Mouse (Mus musculus) kidney, postnatal 0 days (tissue): ENCODE data around the gene Sap25. TPM values are rescaled to one million over a fixed set of nuclear protein-coding genes. Genes with fewer than 3 reads are reported as not detected.

Source experiments
- ATAC-seq: fragments of 200-750 bp; cut with Nextera tagmentation; replicated peaks from 2 replicates; pipeline ENCODE4 v1.8.0; 2017; ENCODE audit warnings: low read depth, moderate number of reproducible peaks, moderate TSS enrichment, moderate library complexity; ENCODE audit not compliant: low FRiP score
- DNase-seq: peaks from one replicate; pipeline ENCODE4 v3.0.0-alpha.2; 2016; ENCODE audit warnings: low spot score
- H3K27ac ChIP-seq: fragments of 300-500 bp; sonication (generic); 2 replicates; pipeline ENCODE4 v1.5.1; 2014; ENCODE audit warnings: mild to moderate bottlenecking
- H3K27me3 ChIP-seq: fragments of 300-500 bp; sonication (generic); 2 replicates; pipeline ENCODE4 v1.6.1; 2014; ENCODE audit warnings: low read length, mixed read lengths; ENCODE audit not compliant: insufficient read depth
- H3K36me3 ChIP-seq: fragments of 300-500 bp; sonication (generic); 2 replicates; pipeline ENCODE4 v1.6.1; 2014; ENCODE audit warnings: low read length, mixed read lengths; ENCODE audit not compliant: insufficient read depth
- H3K4me1 ChIP-seq: fragments of 300-500 bp; sonication (generic); replicated peaks from 2 replicates; pipeline ENCODE4 v1.6.1; 2014; ENCODE audit warnings: antibody characterized with exemption, low read length, mixed read lengths; ENCODE audit not compliant: insufficient read depth
- H3K4me2 ChIP-seq: fragments of 300-500 bp; sonication (generic); 2 replicates; pipeline ENCODE4 v1.6.1; 2014; ENCODE audit warnings: mild to moderate bottlenecking, low read length, moderate library complexity, mixed read lengths
- H3K4me3 ChIP-seq: fragments of 300-500 bp; sonication (generic); replicated peaks from 2 replicates; pipeline ENCODE4 v1.5.1; 2014; ENCODE audit warnings: low read depth, low read length
- H3K9ac ChIP-seq: fragments of 300-500 bp; sonication (generic); 2 replicates; pipeline ENCODE4 v1.6.1; 2014; ENCODE audit warnings: low read depth, low read length
- H3K9me3 ChIP-seq: fragments of 300-500 bp; sonication (generic); replicated peaks from 2 replicates; pipeline ENCODE4 v1.6.1; 2016; ENCODE audit warnings: low read length, inconsistent platforms, mixed read lengths
- CTCF ChIP-seq: IDR thresholded peaks from 2 replicates; pipeline ENCODE4 v1.5.1; 2016; ENCODE audit warnings: antibody characterized with exemption, low read depth, mild to moderate bottlenecking, moderate library complexity
- WGBS: fragments of 180-500 bp; shearing (Covaris S2); extraction: QIAGEN DNeasy Blood & Tissue Kit; methylation state at CpG from one replicate; pipeline ENCODE4 v1.1.7; 2014; 5-methylcytosine and 5-hydroxymethylcytosine counted together
- polyA plus RNA-seq: library from polyadenylated mRNA; unstranded; fragments of >200 nt; fragmentation: Nextera tagmentation; extraction: Ambion mirVana; gene quantifications from 2 replicates; pipeline ENCODE4 v1.2.1, GENCODE M21; 2015

Sap25 gene
- polyA plus RNA-seq, 1 experiment from 2014 or later = 5.3 TPM

- no peaks in the 10 kb centered on the region for H3K36me3 ChIP-seq
- H3K4me3 ChIP-seq = peak within 1 kb of the TSS; percentile 61
- TF ChIP-seq CTCF = 0 out of 2 replicates have a peak, but pooled peaks have one; percentile 32
- H3K27ac ChIP-seq = peak within 1 kb of the TSS; percentile 73
- H3K4me2 ChIP-seq = peak within 1 kb of the TSS; percentile 93
- H3K9ac ChIP-seq = peak within 1 kb of the TSS; percentile 67
- H3K4me1 ChIP-seq = peaks cover 5% of the 10 kb centered on the region; the same call in 1 of the 2 replicates
- H3K9me3 ChIP-seq = no peaks in the 10 kb centered on the region
- under 1% methylated on average over 61 of the region's 62 CpGs for WGBS
- DNase-seq (peak; percentile 100), ATAC-seq (peak; percentile 98)
- no peaks in the 10 kb centered on the region for H3K27me3 ChIP-seq
Measured at GRCm38 (mm10) chr5:137684294-137685123, 43.4 kb downstream of the Sap25 start, which contains the start of gene Agfg2. Agfg2 (minus strand) TSS chr5:137684726.

GRCm38 (mm10) chr5:137685653-137686052 lies 44.5 kb downstream of the Sap25 start:
- TF ChIP-seq CTCF = no peak
- ATAC-seq (no peak), DNase-seq (no peak)
- peaks cover 5% of the 10 kb centered on the region; the same call in 1 of the 2 replicates for H3K4me1 ChIP-seq
- H3K9ac ChIP-seq = no peak overlapping the region
- no peaks in the 10 kb centered on the region for H3K9me3 ChIP-seq
- H3K36me3 ChIP-seq = no peaks in the 10 kb centered on the region
- H3K27me3 ChIP-seq = no peaks in the 10 kb centered on the region
- WGBS = 95% methylated on average over 3 of the region's 3 CpGs
- H3K4me3 ChIP-seq = no peak overlapping the region
- no peak overlapping the region for H3K27ac ChIP-seq
- no peak overlapping the region for H3K4me2 ChIP-seq

- no peaks in the 10 kb centered on the region for H3K27me3 ChIP-seq
- no peak overlapping the region for H3K9ac ChIP-seq
- 86% methylated on average over 6 of the region's 6 CpGs for WGBS
- ATAC-seq = no peak
- no peak overlapping the region for H3K4me3 ChIP-seq
- peaks cover 5% of the 10 kb centered on the region; the same call in 1 of the 2 replicates for H3K4me1 ChIP-seq
- no peak for TF ChIP-seq CTCF
- H3K9me3 ChIP-seq = no peaks in the 10 kb centered on the region
- no peak overlapping the region for H3K27ac ChIP-seq
- DNase-seq = no peak
- no peaks in the 10 kb centered on the region for H3K36me3 ChIP-seq
- H3K4me2 ChIP-seq = no peak overlapping the region
Measured at GRCm38 (mm10) chr5:137686127-137686790, 45.1 kb downstream of the Sap25 start.

- H3K4me3 ChIP-seq = no peak overlapping the region
- H3K36me3 ChIP-seq = no peaks in the 10 kb centered on the region
- no peaks in the 10 kb centered on the region for H3K4me1 ChIP-seq
- WGBS = 70% methylated on average over 3 of the region's 3 CpGs
- TF ChIP-seq CTCF = no peak
- DNase-seq (no peak), ATAC-seq (no peak)
- no peak overlapping the region for H3K4me2 ChIP-seq
- no peak overlapping the region for H3K27ac ChIP-seq
- H3K9ac ChIP-seq = no peak overlapping the region
- no peaks in the 10 kb centered on the region for H3K9me3 ChIP-seq
- no peaks in the 10 kb centered on the region for H3K27me3 ChIP-seq
Measured at GRCm38 (mm10) chr5:137689974-137690373, 48.8 kb downstream of the Sap25 start.

GRCm38 (mm10) chr5:137690531-137690930 lies 49.4 kb downstream of the Sap25 start:
- ATAC-seq (no peak), DNase-seq (no peak)
- H3K9me3 ChIP-seq = no peaks in the 10 kb centered on the region
- TF ChIP-seq CTCF = no peak
- no peak overlapping the region for H3K4me3 ChIP-seq
- 30% methylated on average over 9 of the region's 9 CpGs for WGBS
- H3K27me3 ChIP-seq = no peaks in the 10 kb centered on the region
- no peak overlapping the region for H3K9ac ChIP-seq
- no peaks in the 10 kb centered on the region for H3K4me1 ChIP-seq
- H3K4me2 ChIP-seq = no peak overlapping the region
- H3K27ac ChIP-seq = no peak overlapping the region
- no peaks in the 10 kb centered on the region for H3K36me3 ChIP-seq

GRCm38 (mm10) chr5:137691881-137692280 lies 50.7 kb downstream of the Sap25 start:
- H3K4me2 ChIP-seq = no peak overlapping the region
- H3K9me3 ChIP-seq = no peaks in the 10 kb centered on the region
- no peaks in the 10 kb centered on the region for H3K4me1 ChIP-seq
- no peak for ATAC-seq
- H3K36me3 ChIP-seq = no peaks in the 10 kb centered on the region
- 73% methylated on average over 1 of the region's 1 CpGs for WGBS
- H3K4me3 ChIP-seq = no peak overlapping the region
- H3K27me3 ChIP-seq = no peaks in the 10 kb centered on the region
- H3K27ac ChIP-seq = no peak overlapping the region
- no peak for TF ChIP-seq CTCF
- no peak overlapping the region for H3K9ac ChIP-seq
- DNase-seq = no peak

Other genes with a start within 250 kb of the Sap25 start
- 0.16 and 0.23 TPM in 2 replicates for gene Zan, start 164.3 kb upstream of the Sap25 start, polyA plus RNA-seq
- gene Pop7, start 138.8 kb upstream of the Sap25 start, polyA plus RNA-seq = 55.1 and 55.6 TPM in 2 replicates
- 9.3 and 10.3 TPM in 2 replicates for gene Gigyf1, start 122.8 kb upstream of the Sap25 start, polyA plus RNA-seq
- 0.20 TPM in 1 of 2 replicates, not detected in the other for gene Epo, start 108.1 kb upstream of the Sap25 start, polyA plus RNA-seq
- 463 and 480 TPM in 2 replicates for gene Gnb2, start 107.8 kb upstream of the Sap25 start, polyA plus RNA-seq
- gene Actl6b, start 87.8 kb upstream of the Sap25 start, polyA plus RNA-seq = not detected in 2 replicates
- 0.13 TPM in 2 replicates for gene Tfr2, start 71.5 kb upstream of the Sap25 start, polyA plus RNA-seq
- 37.8 and 39.3 TPM in 2 replicates for gene Mospd3, start 40.3 kb upstream of the Sap25 start, polyA plus RNA-seq
- gene Pcolce, start 27.6 kb upstream of the Sap25 start, polyA plus RNA-seq = 120 and 136 TPM in 2 replicates
- gene Fbxo24, start 12.3 kb upstream of the Sap25 start, polyA plus RNA-seq = 0.14 and 0.17 TPM in 2 replicates
- 42.6 and 42.9 TPM in 2 replicates for gene Lrch4, start 12.2 kb upstream of the Sap25 start, polyA plus RNA-seq
- 5.3 and 6.2 TPM in 2 replicates for gene Gm20605, start 12.2 kb upstream of the Sap25 start, polyA plus RNA-seq
- gene Irs3, start 4.4 kb downstream of the Sap25 start, polyA plus RNA-seq = 1.3 and 1.4 TPM in 2 replicates
- gene Agfg2, start 43.4 kb downstream of the Sap25 start, polyA plus RNA-seq = 20.8 and 21.2 TPM in 2 replicates
- gene Nyap1, start 100.3 kb downstream of the Sap25 start, polyA plus RNA-seq = 1.2 and 1.6 TPM in 2 replicates
- gene Tsc22d4, start 104.4 kb downstream of the Sap25 start, polyA plus RNA-seq = 107 and 110 TPM in 2 replicates
- gene Ppp1r35, start 137.5 kb downstream of the Sap25 start, polyA plus RNA-seq = 28.8 and 32.4 TPM in 2 replicates
- gene Mepce, start 146.3 kb downstream of the Sap25 start, polyA plus RNA-seq = 11.6 and 12.3 TPM in 2 replicates
- gene Zcwpw1, start 146.5 kb downstream of the Sap25 start, polyA plus RNA-seq = 14.5 and 15.7 TPM in 2 replicates
- gene Pilra, start 194.9 kb downstream of the Sap25 start, polyA plus RNA-seq = 0.69 and 0.70 TPM in 2 replicates
- 0.39 and 0.45 TPM in 2 replicates for gene Pilrb1, start 216.8 kb downstream of the Sap25 start, polyA plus RNA-seq
- 0.16 and 0.84 TPM in 2 replicates for gene Pilrb2, start 230.5 kb downstream of the Sap25 start, polyA plus RNA-seq